Mouse (Mus musculus) neutrophil, adult 5-6 weeks (primary cell): ENCODE data around the gene Ttyh3. TPM values are rescaled to one million over a fixed set of nuclear protein-coding genes. Genes with fewer than 3 reads are reported as not detected.

Source experiments
- ATAC-seq: fragments of 151-379, 151-347 bp; 2 replicates; pipeline ENCODE4 v1.8.0; 2017; ENCODE audit warnings: mild to moderate bottlenecking, moderate TSS enrichment; ENCODE audit not compliant: insufficient number of reproducible peaks, poor library complexity, low FRiP score, severe bottlenecking; ENCODE audit errors: extremely low read depth
- total RNA-seq: library from RNA; stranded (forward); fragments of 200-1000 nt; gene quantifications from 2 replicates; pipeline ENCODE4 v1.2.3, GENCODE M21; 2017

Gene Ttyh3
- total RNA-seq, 1 experiment from 2014 or later, result 54.6 TPM

DNA sequence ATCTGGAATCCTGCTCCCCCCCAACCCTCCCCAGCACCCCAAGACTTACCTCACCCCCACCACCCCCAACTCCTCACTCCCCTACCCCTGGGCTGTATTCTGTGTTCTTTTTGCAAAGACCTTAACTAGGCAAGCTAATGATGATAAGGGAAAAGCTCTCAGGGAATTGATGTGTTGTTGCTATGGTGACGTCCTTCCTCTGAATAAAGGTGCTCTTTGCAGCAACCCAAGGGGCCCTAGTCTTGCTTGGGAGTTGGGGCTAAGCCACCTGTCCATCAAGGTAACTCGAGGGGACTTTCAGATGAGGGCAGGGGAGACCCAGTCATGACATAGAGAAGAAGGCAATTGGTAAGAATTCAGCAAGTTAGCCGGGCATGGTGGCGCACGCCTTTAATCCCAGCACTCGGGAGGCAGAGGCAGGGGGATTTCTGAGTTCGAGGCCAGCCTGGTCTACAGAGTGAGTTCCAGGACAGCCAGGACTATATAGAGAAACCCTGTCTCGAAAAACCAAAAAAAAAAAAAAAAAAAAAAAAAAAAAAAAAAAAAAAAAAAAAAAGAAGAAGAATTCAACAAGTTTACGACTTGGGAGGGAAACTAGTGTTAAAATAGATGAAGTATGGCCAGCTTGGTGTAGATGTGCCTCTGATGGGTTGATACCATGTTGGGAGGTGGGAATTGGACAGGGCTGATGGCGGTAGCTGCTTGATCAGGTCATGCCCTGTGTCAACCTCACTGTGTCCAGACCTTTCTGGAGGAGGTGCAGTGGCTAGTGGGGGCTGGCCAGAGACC lies 33.3 kb downstream of the Ttyh3 start:
- ATAC-seq, result no peak

DNA sequence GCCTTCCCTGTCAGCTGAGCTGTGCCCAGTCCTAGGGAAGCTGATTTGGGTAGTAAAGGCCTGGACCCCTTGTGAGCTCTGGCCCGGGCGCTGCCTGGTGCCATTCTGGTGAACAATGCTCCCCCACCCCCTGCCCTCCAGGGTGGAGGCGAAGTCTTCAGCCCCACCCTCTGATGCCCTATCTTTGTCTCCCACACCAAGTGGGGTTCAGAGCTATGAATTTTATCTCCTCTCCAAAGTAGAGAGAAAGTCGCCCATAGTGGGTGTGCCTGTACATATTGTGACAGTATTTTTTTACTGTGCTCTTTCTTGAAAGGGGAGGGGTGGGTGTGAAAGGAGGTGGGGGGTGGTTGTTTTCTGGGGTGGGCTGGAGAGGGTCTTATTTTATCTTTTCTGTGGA lies 34.0 kb downstream of the Ttyh3 start:
- ATAC-seq, result no peak

GRCm38 (mm10) chr5:140614141-140614540 lies 34.7 kb downstream of the Ttyh3 start:
- ATAC-seq, result no peak

GRCm38 (mm10) chr5:140612191-140612590 lies 36.6 kb downstream of the Ttyh3 start:
- no peak for ATAC-seq

DNA sequence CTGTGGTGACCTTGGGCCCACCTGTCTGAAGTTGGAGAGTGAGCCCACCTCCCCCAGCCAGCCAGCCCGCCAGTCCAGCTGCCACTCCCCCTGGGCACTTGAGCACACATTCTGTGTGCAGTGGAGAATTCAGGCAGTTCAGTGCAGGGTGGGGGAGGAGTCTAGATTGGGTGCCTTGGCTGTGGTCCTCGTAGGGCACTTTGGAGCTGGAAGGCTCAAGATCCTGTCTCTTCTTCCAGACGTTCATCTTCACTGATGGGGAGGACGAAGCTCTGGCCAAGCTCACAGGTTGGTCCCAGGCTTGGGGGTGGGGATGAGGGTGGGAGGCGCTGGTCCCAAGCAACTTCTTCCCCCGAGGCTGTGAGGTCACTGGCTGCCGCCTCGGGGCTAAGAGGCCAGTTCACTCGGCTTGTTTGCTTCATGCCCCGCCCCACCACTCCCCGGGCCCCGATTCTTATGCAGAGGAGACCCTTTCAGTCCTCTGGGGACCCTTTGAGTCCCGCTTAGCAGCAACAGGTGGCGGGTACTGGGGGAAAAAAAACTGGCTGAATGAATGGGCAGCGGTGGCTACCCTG lies 37.1 kb downstream of the Ttyh3 start:
- ATAC-seq, result no peak

DNA sequence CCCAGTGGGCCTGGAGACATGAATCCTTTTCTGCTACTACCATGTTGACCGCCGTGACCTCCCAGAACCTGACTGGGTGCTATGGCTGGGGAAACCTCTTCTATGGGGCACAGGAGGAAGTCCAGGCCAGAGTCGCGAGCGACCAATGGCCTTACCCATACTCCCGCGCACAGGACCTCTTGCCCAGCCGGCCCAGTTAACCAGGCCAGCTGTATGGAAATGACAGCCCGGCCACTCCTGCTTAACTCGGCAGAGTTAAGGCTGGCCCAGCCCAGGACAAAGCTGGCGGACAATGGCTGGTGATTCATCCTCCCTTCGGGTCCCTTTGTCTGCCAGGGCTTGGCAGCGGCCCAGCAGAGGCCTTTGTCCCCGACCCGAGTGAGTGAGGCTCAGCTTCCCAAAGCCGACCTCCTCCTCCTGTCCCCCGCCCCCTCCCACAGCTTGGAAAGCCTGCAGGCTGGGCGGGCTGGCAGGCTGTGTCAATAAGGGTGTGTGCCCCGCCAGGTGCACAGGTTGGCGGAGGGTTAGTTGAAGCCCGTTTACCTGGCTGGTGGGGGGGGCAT lies 37.7 kb downstream of the Ttyh3 start:
- ATAC-seq, result peak; percentile 7; the same call in 1 of the 2 replicates

DNA sequence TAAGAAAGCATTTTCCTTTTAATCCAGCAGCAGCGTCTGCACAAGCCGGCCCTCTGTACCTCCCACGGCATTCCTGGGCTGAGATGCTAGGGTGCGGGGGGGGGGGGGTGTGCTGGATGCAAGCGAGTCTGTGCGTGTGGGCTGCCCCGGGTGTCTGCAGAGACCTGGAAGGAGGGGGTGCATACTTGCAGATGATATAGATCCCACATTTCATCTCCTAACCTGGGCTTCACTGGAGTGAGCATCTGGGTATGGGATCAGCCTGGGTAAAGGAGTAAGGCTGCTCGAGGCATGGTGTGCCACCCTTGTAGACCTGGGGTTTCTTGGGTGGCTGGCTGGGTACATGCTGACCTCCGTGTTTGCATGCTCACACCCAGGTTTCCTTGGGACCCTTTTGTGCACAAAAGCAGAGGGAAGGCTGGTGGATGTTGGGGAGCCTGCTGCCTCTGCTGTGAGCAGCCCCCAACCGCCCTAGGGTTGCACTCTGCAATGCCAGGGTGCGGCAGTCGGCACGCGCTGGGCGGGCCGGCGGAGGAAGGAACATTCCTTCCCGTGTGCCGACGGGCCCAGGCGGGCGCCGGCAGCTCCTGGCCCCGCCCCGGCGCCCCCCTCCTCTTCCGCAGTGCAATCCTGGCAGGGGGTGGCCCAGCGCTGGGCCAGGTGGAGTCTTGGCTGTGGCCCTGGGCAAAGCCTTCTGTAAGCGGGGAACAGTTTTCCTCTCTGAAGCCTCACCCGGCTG lies 38.4 kb downstream of the Ttyh3 start:
- ATAC-seq, result no peak

- ATAC-seq, result no peak
Observed at GRCm38 (mm10) chr5:140609511-140610272, 39.1 kb downstream of the Ttyh3 start.

DNA sequence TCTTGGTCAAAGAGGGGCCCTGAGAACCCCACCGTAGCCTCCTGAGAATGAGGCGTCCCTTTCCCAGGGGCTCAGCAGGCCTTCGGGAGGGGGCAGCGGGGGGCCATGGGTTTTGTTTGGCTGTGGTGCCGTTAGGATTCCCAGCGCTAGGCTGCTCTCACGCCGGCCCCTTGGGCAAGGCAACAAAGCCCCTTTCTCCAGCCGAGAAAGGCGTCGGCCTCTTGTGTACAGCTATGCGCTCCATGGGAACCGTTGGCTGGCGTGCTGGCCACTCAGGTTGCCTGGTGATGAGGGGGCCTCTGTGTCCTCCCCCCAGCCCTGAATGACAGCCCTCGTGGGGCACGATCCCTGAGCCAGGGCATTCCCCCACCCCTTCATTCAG lies 40.2 kb downstream of the Ttyh3 start:
- ATAC-seq, result no peak

DNA sequence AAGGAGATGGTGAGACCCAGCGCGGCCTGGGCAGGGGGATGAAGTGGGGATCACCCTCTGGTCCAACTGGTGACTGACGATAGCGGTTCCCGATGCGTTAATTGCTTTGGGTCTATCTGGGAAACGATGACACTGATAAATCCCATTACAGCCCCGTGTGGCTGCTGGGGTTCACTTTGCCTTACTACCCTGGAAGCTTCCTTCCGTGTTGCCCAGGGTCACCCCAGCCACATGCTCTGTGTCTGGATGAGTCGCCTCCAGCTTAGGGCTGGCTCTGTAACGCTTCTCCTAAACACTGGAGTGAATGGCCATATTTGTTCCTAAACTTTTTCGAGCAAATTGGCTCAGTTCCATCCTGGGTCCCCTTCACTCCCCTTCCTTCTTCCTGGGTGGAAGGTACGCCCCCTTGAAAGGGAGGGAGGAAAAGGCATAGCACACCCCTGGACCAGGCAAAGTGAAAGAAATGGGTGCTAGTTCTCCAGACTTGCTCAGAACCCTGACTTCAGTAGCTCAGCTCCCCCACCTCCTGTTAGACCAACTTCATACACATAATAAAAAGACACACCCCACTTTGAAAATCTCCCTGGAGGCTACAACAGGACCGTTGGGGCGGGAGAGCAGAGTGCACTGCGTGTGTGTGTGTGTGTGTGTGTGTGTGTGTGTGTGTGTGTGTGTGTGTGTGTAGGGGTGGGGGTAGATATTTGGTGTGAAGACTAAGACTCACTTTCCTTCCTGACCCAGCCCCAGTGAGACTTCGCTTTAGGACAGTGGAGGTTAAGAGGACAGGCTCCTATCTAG lies 40.8 kb downstream of the Ttyh3 start:
- ATAC-seq, result no peak

- peak; percentile 75 for ATAC-seq
Observed at GRCm38 (mm10) chr5:140607001-140607835, 41.6 kb downstream of the Ttyh3 start, which contains the start of gene Lfng. Gene Lfng, plus strand, starts transcription at chr5:140607320.

GRCm38 (mm10) chr5:140606386-140606785 lies 42.4 kb downstream of the Ttyh3 start:
- ATAC-seq, result no peak

- no peak for ATAC-seq
Observed at GRCm38 (mm10) chr5:140605228-140605627, 43.6 kb downstream of the Ttyh3 start.

DNA sequence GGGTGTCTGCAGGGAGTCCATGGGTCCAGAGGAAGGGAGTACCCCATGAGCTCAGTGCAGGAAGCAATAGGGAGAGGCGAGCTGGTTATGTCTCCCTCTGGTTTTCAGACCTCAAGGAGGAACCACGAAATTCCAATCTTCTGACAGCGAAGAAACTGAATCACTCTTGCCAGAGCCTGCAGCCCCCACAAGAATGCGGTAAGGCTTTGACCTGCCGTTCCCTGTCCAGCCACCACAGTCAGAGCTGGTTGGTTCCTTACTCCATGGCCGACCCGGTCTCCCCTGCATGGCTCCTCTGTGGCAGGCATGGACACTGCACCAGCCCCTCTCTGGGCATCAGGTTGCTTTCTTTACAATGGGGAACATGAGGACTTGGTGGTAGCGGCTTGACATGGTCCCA lies 44.4 kb downstream of the Ttyh3 start:
- no peak for ATAC-seq

- no peak for ATAC-seq
Observed at GRCm38 (mm10) chr5:140602540-140602939, 46.3 kb downstream of the Ttyh3 start.

DNA sequence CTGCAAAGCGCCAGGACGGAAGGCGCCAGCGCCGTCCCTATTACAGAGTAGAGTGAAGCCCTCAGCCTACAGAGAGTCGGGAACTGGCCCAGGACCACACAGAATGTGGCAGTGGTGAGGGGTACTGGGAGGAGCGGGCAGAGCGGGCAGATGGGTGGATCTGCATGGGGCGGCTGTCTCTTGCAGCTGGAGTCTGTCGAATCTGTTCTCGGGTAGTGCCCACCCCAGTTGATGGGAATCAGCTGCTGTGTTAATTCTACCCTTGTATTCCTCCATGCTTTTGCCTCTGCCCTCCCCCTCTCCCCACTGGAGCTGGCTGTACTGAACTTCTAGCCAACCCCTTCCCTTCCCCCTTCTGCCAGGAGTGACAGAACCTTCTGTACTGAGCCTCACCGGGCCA lies 47.1 kb downstream of the Ttyh3 start:
- ATAC-seq, result no peak

GRCm38 (mm10) chr5:140599939-140600338 lies 48.9 kb downstream of the Ttyh3 start:
- no peak for ATAC-seq
